Mouse (Mus musculus): ENCODE data around the gene Nlrp4e.
"Not testable (repeated sequence)": the region's sequence is repeated elsewhere in the genome, so short reads cannot be mapped to it uniquely, and the experiment has no call there.

Nlrp4e gene

DNA sequence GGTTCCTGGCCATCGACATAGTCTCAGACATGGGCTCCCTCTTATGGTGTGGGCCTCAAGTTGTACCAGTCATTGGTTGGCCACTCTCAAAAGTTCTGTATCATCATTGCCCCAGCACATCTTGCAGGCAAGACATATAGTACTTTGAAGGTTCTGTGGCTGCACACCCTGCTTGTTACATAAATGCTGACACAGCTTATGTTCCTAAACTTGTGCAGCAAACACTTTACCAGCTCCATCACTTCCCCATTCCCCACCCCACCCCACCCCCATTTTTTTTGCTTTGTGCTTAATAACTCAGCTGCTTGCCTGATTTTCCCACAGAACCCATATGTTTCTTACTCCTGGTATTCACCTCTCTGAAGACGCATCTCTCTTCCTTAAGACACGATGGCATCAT, at the start of gene Nlrp4e:
TSS of gene Nlrp4e (plus strand) at position 301 of the 400 bp plus-strand sequence.
- not testable (repeated sequence) for ATAC-seq (ENCODE audit: insufficient number of reproducible peaks, low FRiP score, low TSS enrichment)

GRCm38 (mm10) chr7:23251582-23251981, 49.4 kb upstream of the Nlrp4e start, which contains the start of gene Vmn1r166:
TSS of gene Vmn1r166 (minus strand) at chr7:23251682.
- ATAC-seq (ENCODE audit: insufficient number of reproducible peaks, low FRiP score, low TSS enrichment) = not testable (repeated sequence)

DNA sequence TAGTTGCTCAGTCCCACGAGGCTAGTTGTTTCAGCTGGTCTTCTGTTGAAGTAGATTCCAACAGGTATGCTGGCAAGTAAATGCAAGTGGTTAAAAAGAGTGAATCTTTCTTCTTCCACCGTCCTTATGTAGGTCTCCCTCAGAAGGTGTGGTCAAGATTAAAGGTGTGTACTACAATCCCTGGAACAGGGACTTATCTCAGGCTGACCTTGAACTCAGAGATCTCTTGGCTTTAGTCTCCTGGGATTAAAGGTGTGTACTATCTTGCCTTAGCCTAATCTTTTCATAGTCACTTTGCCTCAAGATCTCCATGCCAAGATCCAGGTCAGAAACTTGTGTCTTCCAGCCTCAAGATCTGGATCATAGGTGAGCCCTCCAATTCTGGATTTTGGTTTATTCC, 22.2 kb upstream of the Nlrp4e start, which contains the start of gene Gm6902:
TSS of gene Gm6902 (minus strand) at position 101 of the 400 bp plus-strand sequence.
- not testable (repeated sequence) for ATAC-seq (ENCODE audit: insufficient number of reproducible peaks, low FRiP score, low TSS enrichment)

- not testable (repeated sequence) for ATAC-seq (ENCODE audit: insufficient number of reproducible peaks, low FRiP score, low TSS enrichment)
Observed at GRCm38 (mm10) chr7:23358311-23358710, 57.3 kb downstream of the Nlrp4e start.

DNA sequence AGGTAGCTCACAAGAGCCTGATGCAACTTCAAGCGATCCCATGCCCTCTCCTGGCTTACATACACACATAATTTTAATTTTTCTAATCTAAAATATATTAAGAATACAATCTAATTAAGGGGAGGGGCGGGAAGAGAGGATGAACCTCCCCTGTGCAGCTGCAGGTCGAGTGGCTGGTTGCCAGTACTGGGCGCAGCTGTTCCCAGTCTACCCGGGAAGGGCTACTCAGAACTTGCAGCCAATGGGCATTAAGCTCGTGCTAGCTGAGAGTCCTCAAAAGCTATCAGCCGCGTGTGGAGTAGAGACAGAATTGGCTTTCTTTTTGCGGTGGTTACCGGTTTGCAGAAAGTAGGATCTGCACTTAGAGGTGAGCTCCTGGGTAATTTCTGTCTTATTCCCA, 84.6 kb downstream of the Nlrp4e start, which contains the start of gene Nlrp5:
TSS of gene Nlrp5 (plus strand) at position 301 of the 400 bp plus-strand sequence.
- no peak for ATAC-seq (ENCODE audit: insufficient number of reproducible peaks, low FRiP score, low TSS enrichment)

Data from cerebellum, adult (tissue).